Mouse (Mus musculus): ENCODE data around the gene Ccl17. TPM values are rescaled to one million over a fixed set of nuclear protein-coding genes. Genes with fewer than 3 reads are reported as not detected.

Gene Ccl17
- 1 to 10 TPM; 3.3 to 5.2 TPM for total RNA-seq (2021)

GRCm38 (mm10) chr8:94810153-94810552 is at the start of gene Ccl17:
TSS of gene Ccl17 (plus strand) at chr8:94810453.
- no peak for DNase-seq (ENCODE audit: extremely low spot score in 1 of 2, low spot score in 1 of 2)

DNA sequence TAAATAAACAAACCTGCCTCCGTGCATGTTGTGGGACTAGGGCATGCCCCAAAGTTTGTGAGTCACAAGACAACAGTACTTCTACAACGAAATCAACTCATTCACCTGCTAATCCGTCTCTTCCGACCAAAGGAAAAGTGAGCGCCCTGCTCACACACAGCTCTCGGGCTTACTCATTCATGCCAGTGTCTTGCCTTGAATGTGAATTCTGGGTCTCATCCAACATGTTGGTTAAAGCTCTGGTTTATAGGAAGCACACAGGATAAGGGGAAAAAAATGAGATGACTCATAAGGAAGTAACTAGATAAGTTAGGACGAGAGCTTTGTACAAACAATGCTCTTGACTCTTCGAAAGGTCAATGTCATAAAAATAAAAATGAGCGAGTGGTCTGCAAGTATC is 43.2 kb upstream of the Ccl17 start:
- no peak for DNase-seq (ENCODE audit: extremely low spot score in 1 of 2, low spot score in 1 of 2)

GRCm38 (mm10) chr8:94770945-94771344 is 39.3 kb upstream of the Ccl17 start:
- DNase-seq (ENCODE audit: extremely low spot score in 1 of 2, low spot score in 1 of 2): no peak

DNA sequence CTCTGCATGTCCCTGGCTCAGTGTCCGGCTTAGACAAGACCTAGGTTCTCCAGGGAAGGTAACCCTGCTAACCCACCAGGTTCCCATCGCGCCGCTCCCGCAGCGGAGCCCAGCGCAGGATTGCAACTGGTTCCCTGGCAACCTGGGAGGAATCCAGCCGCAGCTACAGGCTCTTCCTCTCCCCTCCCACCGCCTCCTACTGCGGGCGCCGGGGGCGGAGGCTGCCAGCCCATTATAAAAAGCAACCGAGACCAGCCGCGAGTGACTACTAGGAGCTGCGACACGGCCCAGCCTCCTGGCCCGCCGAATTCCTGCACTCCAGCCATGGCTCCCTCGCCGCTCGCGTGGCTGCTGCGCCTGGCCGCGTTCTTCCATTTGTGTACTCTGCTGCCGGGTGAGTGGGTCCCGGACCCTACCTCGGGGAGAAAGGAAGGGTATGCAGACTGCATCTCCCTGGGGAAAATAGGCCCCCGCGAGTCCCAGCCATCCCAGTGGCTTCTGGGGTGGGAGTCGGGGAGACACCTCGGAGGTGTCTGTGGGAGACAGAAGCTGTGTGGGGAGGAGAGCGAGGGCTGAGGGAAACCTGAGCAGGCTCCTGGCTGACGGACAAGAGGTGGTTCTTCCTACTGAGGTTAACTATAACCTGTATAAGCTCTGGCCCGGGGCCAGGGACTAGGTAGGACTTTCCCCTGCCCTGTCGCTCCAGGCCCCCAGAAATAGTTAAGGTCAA is 38.1 kb upstream of the Ccl17 start, which contains the start of gene Cx3cl1:
Gene Cx3cl1 (plus strand): TSS at position 69 of the 730 bp plus-strand sequence.
- peak; percentile 78 to 79 for DNase-seq (ENCODE audit: extremely low spot score in 1 of 2, low spot score in 1 of 2)

- no peak for DNase-seq (ENCODE audit: extremely low spot score in 1 of 2, low spot score in 1 of 2)
These were observed 37.2 kb upstream of the Ccl17 start for GRCm38 (mm10) chr8:94773048-94773447.

- DNase-seq (ENCODE audit: extremely low spot score in 1 of 2, low spot score in 1 of 2): peak in 1 of 2 experiments; percentile 47
These were observed 36.5 kb upstream of the Ccl17 start for GRCm38 (mm10) chr8:94773700-94774171.

GRCm38 (mm10) chr8:94774601-94775000 is 35.7 kb upstream of the Ccl17 start:
- DNase-seq (ENCODE audit: extremely low spot score in 1 of 2, low spot score in 1 of 2): no peak

- DNase-seq (ENCODE audit: extremely low spot score in 1 of 2, low spot score in 1 of 2): no peak
These were observed 33.9 kb upstream of the Ccl17 start for GRCm38 (mm10) chr8:94776346-94776745.

DNA sequence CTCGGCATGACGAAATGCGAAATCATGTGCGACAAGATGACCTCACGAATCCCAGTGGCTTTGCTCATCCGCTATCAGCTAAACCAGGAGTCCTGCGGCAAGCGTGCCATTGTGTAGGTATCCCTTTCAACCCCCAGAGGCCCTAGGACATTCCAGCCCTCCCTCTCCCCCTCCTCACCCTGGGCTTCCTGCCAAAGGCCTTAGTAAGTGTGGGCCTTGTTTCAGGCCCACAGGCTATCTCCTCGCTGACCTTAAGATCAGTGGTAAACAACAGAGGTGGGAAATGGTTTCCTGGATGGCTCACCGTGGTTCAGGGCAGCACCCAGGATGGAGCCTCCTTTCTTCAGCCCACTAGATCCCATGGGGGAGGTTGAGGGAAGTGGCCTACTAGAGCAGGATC is 32.2 kb upstream of the Ccl17 start:
- DNase-seq (ENCODE audit: extremely low spot score in 1 of 2, low spot score in 1 of 2): no peak

DNA sequence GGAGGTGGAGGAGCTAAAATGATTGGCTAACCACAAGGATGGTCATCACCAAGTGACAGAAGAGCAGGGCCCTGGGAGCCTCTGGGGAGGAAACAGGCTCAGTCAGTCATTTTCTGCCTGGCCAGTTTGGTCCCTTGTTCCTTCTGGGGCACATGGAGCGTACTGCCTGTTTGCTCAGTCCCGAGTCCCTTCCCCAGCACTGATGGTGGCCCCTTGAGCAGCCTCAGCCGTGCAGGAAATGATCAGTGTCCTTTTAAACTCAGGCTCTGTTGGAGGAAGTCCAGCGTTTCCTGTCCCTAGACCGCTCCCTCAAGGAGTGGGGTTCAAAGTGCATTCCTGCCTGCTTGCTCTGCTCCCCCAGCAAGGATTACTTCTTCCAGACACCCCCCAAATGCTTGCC is 31.8 kb upstream of the Ccl17 start:
- DNase-seq (ENCODE audit: extremely low spot score in 1 of 2, low spot score in 1 of 2): no peak

DNA sequence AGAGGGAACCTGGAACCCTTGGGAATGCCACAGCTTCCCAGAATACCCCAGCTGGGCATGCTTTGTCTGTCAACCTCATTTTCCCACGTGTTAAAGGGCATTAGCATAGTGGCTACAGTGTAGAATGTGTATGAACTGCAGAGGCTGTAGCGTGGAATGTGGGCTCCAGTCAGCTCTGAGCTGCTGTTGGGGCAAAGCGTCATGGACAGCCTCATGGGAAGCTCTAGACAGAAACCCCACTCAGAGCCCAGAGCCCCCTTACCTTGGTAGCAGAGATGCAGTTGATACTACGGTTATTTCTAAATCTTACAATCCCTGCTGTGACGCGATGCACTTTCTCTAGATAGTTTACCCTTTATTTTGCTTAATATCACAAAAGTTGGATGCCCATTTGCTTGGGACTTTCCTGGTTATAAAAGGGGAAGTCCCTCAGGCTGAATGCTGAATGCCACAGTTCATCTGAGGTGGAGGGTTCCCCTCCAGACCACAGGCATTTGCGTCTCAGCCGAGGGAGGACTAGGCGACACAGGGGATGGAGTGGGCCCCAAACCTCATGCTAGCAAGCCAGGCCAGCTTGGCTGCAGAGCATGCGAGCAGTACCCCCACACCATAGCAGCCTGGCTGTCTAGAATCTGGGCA is 31.2 kb upstream of the Ccl17 start:
- DNase-seq (ENCODE audit: extremely low spot score in 1 of 2, low spot score in 1 of 2): no peak

DNA sequence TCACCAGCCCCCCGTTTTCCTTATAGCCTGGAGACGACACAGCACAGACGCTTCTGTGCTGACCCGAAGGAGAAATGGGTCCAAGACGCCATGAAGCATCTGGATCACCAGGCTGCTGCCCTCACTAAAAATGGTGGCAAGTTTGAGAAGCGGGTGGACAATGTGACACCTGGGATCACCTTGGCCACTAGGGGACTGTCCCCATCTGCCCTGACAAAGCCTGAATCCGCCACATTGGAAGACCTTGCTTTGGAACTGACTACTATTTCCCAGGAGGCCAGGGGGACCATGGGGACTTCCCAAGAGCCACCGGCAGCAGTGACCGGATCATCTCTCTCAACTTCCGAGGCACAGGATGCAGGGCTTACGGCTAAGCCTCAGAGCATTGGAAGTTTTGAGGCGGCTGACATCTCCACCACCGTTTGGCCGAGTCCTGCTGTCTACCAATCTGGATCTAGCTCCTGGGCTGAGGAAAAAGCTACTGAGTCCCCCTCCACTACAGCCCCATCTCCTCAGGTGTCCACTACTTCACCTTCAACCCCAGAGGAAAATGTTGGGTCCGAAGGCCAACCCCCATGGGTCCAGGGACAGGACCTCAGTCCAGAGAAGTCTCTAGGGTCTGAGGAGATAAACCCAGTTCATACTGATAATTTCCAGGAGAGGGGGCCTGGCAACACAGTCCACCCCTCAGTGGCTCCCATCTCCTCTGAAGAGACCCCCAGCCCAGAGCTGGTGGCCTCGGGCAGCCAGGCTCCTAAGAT is 30.5 kb upstream of the Ccl17 start:
- no peak for DNase-seq (ENCODE audit: extremely low spot score in 1 of 2, low spot score in 1 of 2)

GRCm38 (mm10) chr8:94780491-94781154 is 29.6 kb upstream of the Ccl17 start:
- DNase-seq (ENCODE audit: extremely low spot score in 1 of 2, low spot score in 1 of 2): no peak

GRCm38 (mm10) chr8:94781155-94781837 is 29.0 kb upstream of the Ccl17 start:
- DNase-seq (ENCODE audit: extremely low spot score in 1 of 2, low spot score in 1 of 2): no peak

DNA sequence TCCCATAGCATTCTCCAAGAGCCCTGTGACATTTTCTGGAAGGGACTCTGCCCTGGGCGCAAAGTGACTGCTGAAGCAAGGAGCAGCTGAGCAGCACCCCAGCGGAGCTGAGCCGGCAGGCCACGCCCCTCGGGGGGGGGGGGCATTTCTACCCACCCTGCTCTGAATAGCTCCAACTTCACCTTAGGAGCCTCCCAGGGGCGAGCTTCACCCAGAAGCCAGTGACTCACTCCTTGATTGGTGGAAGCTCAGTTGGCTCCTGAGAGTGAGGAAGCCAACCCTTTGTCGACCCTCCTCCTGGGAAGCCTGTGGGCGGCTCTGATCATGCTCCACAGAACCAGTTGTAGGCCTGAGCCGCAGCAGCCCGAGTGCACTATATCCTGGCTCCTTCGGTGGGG is 28.4 kb upstream of the Ccl17 start:
- no peak for DNase-seq (ENCODE audit: extremely low spot score in 1 of 2, low spot score in 1 of 2)

GRCm38 (mm10) chr8:94783890-94784289 is 26.4 kb upstream of the Ccl17 start:
- DNase-seq (ENCODE audit: extremely low spot score in 1 of 2, low spot score in 1 of 2): no peak

DNA sequence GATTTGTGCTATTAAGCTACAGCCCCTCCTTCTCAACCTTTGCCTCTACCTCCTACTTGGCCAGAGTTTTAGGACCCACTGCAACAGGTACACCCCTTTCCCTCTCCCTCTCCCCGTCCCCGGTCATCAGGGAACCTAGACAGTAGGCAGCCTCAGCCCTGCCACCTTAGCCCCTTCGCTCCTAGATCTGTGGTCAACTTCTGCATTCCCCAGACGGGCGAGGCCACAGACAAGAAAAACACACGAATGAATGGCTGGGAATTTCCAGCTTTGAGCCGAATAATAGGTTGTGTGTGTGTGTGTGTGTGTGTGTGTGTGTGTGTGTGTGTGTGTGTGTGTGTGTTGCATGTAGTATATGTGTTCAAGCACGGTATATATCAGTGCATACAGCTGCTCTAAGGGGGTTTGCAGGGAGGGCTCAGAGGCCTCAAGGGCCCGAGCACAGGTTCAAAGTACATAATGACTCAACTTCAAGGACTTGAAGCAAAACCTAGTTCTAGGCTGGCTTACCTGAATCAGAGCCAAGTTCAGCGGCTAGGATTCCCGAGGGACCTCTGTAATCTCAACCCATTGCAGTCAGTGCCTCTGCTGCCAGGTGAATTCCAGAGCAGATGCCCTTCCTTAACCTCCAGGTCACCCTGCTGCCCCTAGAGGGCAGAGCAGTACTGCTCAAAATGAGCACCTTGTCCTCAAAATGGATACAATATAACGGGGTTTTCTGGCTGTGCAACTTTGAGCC is 24.8 kb upstream of the Ccl17 start:
- DNase-seq (ENCODE audit: extremely low spot score in 1 of 2, low spot score in 1 of 2): no peak

GRCm38 (mm10) chr8:94785995-94786595 is 24.2 kb upstream of the Ccl17 start:
- DNase-seq (ENCODE audit: extremely low spot score in 1 of 2, low spot score in 1 of 2): no peak

Measured in layer of hippocampus, postnatal 25 days (tissue).